Mouse (Mus musculus) lung, postnatal 0 days (tissue): ENCODE measurements around the gene Gstm2.

Experiments
- CTCF ChIP-seq: IDR thresholded peaks from 2 replicates; pipeline ENCODE4 v1.5.1; 2016; ENCODE audit warnings: antibody characterized with exemption, mild to moderate bottlenecking
- EP300 ChIP-seq: IDR thresholded peaks from 2 replicates; pipeline ENCODE4 v1.6.1; 2016; ENCODE audit warnings: antibody characterized with exemption, mild to moderate bottlenecking, control low read depth

DNA sequence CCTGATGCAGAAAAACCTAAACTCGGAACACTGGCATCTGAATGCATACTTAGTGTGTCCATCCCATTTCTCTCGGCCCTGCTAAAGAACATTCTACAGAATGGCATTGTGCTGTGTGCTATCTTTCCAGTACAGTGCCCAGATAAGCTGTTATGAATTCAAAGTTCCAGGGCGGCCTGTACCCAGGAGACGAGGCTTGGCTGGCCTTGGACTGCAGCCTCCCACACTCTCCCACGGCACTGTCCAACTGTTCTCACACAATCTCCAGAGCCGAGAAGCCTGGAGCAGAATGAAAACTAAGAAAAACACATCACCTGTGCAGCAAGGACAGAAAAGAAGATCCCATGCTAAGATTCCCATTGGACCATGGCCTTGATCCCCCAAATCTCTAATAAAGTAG, 3.5 kb downstream of the Gstm2 start:
- TF ChIP-seq EP300 (no peak), CTCF (no peak)
